Mouse (Mus musculus) urinary bladder, postnatal 10 days (tissue): ENCODE data around the gene Srsf4.

Experiments used
- DNase-seq: peaks from one replicate; pipeline ENCODE4 v3.0.0; 2022; ENCODE audit warnings: low spot score

The Srsf4 gene

DNA sequence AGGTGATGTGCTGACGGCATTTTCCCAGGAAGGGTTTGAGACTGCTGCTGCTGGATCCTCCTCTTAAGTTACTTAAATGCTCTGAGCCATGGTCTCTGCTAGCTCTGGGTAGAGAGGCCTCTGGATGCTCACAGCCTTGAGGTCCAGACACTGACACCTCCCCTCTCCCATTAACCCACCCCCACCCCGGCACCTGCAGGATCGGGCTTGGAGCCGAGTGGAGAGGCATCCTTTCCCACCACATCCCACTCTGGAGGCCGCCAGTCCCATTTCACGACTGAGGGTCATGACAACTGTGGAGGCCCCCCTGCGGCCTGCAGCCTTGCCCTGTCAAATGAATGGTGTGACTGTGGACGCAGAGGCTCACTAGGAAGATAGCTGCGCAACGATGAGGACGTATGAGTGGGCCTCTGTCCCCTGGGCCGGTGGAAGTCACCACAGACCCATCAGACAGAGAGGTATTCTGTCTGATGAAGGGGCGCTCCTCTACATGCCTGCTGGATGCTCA, 42.5 kb downstream of the Srsf4 start:
- DNase-seq: no peak

DNA sequence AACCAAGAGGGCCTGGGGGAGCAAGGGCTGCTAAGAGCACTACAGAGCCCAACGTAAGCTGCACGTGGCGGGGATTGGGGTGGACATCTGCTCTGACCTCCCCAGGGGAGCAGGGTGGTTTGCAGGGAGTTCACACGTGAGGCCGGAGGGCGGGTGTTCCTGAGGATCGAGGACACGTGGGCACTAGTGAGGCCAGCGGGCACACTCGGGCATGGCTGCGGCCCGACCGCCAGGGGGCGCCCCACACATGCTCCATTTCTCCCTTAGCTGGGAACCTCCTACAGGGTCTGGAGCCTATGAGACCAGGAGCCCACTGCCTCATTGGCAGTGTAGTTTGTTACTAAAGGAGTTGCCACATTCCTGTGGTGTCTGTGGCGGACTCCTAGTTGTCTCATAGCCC, 43.0 kb downstream of the Srsf4 start:
- DNase-seq: no peak

DNA sequence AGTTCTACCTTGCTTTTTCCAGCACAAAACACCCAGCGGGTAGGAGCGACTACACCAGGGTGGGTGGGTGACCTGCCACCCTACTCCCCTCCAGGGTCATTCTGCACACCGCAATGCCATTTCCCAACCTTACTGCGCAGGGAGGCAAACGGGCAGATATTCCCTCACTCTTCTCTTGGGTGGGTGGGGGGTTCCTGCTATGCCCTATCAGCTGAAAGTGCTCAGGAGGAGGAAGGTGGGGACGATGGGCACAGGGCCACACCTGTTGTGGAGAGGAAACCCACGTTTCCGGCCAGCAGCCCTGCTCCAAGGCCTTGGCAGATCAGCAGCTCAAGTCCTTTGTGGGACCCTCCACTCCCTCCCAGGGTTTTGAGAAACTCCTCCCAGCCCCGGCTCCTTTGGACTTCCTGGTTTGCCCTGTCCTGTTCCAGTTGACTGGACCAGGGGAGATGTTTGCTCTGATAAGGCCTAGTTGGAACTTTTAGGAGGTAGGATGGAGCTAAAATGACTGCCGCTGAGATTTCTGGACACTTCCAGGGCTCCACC, 43.7 kb downstream of the Srsf4 start:
- no peak for DNase-seq

DNA sequence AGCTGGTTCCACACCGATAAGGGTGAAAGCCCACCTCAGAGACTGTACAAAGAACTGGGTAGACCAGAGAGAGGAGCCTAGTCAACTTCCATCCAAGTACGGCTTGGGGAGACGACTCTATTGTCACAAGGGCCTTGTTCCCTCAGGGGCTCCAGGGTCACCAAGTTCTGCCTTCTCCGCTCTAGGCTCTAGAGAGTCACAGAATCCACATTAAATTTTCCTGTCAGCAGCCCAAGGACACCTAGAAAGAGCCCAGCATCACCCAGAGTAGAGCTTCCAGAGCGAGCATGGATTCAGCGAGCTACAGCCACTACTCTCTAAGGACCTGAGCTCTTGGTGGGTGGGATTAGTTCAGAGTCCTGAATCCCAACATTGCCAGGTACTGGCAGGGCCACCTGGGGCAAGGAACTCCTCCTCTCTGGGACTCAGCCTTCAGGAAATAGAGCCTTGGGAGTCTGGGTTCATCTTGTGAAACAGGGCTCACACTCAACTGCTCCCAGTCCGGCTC, 44.7 kb downstream of the Srsf4 start:
- no peak for DNase-seq

DNA sequence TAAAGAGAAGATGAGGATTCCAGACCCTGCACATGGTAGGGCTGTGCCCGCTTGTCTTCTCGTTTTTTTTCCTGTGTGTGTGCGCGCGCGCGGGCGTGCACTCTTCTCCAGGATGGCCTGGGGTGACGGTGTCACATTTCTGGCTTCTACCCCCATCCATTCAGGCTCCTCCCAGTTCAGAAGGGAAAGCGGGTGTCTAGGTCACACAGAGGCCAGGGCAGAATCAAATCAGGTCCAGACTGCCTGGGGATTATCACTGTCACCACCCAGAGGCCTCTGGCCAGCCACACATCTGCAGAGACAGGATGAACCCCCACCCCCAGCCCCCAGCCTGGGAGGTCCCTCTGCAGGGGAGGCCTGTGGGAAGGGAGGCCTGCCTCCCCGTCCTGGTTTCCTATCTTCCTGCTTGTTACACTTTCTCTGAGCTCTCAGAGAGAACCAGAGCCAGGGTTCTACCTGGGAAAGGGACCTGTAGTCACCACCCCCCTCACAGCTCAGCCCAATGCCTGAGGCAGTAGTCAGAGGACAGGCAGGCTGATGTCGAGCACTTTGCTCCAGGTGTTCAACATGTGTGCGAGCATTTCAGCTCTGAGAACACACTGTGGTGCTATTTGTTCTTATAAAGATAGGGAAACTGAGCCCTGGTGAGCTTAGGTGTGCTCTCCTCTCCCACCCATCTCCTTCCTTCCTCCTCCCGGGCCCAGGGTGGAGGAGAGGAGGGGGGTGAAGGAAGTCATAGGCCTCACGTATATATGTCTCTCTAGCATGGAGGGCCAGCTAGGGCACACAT, 45.5 kb downstream of the Srsf4 start:
- no peak for DNase-seq

DNA sequence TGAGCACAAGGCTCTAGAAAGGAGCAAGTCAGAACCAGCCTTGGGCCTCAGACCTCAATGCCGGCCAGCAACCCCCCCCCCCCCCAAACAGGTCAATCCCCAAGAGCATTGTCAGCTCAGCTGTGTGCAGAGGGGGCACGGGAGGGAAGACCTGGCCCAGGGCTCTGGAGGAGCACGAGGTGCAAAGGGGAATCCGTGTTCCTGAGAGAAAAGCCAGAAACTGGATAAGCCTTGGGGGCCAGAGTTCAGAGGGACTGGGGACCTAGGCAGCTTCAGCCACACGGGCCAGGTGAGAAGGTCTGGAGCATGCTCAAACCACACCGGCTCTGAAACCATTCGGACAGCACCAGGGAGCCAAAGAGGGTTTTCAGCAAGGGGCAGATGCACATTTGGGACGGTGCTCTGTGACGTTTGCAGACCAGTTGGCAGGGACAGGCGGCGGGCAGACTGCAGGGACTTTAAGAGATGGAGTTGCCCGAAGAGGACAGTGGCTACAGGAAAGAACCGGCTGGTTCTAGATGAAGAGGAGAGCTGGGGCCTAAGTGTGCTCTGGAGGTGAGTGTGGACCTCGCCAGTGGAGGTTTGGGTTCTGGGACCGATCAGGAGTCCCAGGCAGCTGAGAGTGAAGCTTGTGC, 46.2 kb downstream of the Srsf4 start:
- no peak for DNase-seq

DNA sequence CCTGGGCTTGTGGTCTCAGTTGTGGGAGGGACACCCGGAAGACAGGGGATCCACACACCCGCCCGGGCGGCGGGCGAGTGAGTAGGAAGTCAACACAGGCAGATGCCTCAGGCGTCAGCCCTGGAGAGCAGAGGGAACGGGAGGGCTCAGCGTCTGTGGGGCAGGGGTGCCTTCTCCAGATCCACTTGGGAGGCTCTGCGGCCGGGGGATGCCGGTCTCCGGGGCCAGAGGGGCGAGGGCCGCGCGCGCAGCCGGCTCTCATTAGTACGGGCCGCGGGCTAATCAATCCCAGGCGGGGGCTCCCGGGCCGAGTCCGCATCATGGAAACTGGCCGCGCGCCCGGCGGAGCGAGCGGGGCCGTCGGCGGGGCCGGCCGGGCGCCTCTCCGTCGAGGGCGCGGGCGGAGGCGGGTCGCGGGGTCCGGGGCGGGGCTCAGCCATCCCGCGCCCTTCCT, 46.8 kb downstream of the Srsf4 start:
- DNase-seq: no peak

DNA sequence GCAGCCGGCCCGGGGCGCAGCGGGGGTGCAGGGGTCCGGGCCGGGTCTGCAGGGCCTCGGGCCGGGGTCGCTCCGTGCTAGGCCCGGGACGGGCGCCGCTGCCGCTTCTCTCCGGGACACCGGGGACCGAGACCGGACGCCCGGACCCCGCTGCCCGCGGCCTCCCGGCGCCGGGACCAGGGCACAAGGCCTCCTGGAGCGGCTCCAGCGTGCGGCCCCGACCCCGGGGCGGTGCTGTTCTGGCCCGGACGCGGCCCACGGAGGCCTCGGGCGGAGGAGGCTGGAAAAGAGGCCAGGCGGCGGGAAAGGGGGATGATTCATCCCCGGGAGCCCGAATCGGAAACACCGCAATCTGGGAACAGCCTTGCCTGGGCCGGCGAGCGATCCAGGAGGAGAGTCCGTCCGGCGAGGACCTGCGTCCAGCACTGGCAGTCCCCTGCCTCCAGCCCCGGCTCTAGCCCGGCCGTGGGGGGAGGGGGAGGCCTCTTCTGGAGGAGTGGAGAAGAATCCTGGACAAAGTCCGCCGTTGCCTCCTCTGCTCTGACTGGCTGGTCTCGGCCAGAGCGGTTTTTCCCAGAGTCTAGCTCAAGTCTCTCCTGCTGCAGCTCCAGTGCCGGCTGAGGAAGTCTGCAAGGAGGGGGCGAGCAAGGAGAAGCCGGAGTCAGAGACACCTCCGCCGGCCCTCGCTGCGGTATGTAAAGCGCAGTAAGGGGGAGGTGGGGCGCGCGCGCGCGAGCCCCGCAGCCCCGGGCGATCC, 47.4 kb downstream of the Srsf4 start:
- DNase-seq: no peak

DNA sequence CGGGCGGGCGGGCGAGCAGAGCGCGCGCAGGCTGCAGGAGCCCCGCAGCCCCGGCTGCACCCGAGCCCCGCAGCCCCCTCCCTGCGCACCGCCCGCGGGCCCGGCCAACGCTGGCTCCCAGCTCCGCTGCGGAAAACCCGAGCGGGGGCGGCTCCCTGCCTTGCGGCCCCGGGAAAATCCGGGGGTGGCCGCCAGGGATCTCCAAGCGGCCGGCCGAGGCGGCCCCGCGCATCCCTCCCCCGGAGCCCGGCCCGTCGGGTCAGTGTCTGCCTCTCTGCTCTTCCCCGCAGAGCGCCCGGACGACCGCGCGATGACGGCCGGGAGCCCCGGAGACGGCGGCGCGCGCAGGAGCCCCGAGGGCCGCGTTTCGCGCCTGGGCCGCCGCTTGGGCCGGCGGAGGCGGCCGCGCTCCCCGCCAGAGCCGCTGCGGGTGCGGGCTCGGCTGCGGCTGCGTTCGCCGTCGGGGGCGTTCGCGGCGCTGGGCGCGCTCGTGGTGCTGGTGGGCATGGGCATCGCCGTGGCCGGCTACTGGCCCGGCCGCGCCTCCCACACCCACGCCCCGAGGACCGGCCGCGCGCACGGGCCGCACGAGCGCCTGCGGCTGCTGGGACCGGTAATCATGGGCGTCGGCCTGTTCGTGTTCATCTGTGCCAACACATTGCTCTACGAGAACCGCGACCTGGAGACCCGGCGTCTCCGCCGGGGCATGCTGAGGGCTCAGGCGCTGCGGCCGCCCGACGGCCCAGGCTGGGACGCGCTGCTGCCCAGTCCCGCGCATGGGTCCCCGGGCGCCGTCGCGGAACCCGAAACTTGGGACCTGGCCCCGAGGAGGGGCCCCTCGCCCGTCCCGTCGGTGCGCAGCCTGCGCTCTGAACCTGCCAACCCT, 48.3 kb downstream of the Srsf4 start, which contains the start of gene Tmem200b:
Gene Tmem200b, plus strand, starts transcription at position 311 of the 886 bp plus-strand sequence.
- DNase-seq: no peak

DNA sequence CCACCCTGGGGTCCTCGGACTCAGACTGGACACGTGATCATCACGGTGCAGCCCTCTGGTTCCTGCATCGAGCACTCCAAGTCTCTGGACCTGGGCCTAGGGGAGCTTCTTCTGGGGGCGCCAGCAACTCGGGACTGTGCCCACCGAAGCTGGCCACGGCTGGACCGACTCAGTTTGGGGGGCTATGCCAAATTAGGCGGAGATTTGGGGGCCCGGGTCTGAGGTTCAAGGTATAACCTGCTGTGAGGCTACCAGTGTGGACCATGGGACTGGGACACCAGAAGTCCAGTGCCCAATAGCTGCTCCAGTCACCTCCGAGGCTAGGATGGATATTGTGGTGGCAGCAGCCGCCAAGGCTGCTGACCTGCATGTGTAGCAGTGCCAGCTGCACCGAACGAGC, 49.0 kb downstream of the Srsf4 start:
- DNase-seq: no peak

DNA sequence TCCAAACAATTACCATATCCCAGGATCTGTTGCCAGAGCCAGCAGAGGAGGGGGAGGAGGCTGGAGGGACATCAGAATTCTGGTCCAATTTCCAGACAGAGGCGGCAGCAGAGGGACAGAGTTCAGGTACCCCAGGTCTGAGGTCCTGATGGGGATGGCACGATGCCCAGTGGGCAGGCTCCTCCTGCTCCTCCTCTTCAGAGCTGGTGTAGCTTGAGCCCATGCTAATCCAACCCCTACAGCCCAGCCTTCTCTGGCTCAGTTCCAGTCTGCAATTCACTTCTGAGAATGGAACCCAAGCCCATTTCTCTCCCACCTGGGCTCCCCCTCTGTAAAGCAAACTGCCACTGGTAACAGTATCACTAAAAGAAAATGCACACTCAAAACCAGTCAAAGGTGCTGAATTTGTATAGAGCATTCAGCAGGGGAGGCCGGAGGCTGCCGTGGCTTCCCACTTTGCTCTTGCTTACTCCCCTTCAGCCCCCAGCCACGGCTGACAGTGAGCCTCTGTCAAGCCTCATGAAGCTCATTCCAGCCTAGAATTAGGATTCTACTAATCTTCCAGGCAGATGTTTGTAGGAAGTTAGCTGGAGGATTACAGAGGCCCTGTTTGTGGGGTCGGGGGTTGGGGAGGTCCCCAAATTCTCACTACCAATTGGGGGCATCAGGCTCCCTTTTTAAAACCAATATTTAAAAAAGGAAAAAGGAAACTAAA, 50.8 kb downstream of the Srsf4 start:
- DNase-seq: no peak

DNA sequence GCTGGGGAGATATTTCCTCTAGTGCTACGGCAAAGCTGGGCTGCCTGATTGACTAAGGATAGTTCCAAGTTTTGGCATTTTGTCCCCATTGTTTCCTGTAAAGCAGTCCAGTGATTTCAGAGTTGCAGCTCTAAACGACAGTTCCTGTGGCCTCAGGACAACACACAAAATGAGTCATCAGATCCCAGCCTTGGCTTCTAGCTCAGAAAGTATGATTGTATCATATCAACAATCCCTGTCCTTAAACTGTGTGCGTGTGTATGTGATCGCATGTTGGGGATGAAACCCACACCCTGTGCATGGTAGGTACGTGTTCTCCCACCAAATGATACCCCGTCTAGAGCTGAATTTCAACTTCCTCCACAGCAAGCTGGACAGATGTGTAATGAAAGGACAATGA, 55.7 kb downstream of the Srsf4 start:
- DNase-seq: no peak

DNA sequence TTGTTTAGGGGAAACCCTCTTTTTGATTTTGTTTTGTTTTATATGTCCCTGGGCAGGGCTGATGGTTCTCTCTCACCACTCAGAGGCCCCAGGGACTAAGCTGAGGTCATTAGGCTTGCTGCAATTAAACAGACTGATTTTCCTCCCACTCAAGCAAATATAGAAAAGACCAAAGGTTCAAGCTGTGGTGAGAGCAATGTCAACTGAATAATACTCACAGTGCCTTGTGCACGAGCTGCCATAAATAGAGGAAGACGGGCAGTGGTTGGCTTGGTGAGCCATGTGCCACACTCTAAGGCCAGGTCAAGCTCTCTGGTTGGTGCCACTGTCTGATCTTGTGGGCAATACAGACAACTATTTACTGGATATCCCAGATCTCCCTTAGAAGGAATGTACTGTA, 66.0 kb downstream of the Srsf4 start:
- no peak for DNase-seq

DNA sequence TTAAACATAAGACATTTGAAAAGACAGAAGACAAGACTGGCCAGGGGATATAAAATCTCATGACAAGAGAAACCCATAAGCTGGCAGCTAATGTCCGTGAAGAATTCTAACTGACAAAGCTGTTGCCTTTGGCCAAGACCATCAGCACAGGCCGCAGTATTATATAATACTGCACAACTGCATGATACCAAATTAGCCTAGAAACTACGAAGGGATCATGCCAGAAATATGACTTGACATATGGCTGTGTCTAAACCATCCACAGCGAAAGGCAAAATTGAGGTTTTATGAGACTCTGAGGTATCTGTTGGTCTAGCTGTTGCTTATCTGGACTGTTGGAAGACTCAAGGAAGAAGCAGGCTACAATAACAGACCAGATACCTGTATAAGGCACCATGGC, 67.4 kb downstream of the Srsf4 start:
- no peak for DNase-seq

DNA sequence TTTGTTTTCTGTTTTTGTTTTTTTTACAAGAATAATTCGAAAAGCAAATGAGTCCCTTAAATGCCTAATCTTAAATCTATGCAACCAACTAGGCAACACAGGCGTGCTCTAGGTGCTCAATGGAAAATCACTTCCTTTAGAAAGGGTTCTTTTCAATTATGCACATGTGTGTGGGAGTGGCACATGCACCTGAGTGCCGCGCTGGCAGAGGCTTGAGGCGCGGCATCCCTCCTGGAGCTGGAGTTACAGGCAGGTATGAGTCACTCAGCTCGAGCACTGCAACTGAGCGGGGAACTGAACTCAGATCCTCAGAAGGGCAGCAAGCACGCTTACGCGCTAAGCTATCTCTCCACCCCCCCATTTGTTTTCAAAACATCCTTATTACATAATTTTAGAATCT, 74.4 kb downstream of the Srsf4 start:
- no peak for DNase-seq

DNA sequence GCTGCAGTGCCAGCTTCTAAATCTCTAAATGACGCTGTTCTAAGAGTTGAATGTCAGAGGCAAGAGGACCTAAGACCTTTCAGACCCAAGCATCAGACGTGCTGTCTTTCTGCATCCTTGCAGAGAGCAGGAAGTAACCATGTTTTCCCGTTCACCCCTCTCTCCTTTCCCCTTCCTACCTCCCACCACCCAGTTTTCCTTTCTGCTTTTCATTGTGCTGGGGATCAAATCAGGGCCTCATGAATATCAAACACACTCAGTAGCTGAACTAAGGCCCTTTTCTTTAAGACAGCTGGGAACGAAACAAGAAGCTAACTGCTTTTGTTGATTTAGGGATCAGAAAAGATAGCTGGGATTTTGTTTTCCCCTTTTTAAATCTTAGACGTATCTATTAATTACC, 76.5 kb downstream of the Srsf4 start:
- DNase-seq: no peak

DNA sequence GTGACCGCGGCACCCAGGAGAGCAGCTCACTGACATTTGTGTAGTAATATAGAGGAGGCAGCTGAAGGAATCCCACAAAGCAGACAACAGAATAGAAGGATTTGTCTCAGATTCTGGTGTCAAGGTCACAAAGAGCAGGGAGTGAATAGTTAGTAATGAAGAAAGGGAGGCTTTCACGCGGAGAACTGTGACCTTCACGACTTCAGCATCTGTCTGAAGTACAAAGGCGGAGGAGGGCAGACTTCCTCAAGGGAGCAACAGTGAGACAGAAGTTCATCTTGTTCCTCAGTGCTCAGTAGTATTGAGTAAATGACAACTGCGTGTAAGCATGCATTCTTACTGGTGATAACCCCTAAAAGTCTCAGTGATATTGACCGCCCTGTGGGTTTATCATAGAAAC, 77.2 kb downstream of the Srsf4 start:
- DNase-seq: no peak
